Mouse (Mus musculus) liver, embryonic 12.5 days (tissue): ENCODE results near the gene Gbe1. TPM values are rescaled to one million over a fixed set of nuclear protein-coding genes. Genes with fewer than 3 reads are reported as not detected.

Experiments used
- ATAC-seq: fragments of 200-750 bp; cut with Nextera tagmentation; 2 replicates; pipeline ENCODE4 v1.8.0; 2017; ENCODE audit warnings: moderate number of reproducible peaks, mild to moderate bottlenecking, moderate library complexity
- H3K27ac ChIP-seq: fragments of 300-500 bp; sonication (generic); 2 replicates; pipeline ENCODE4 v1.5.1; 2016; ENCODE audit warnings: mild to moderate bottlenecking
- H3K27me3 ChIP-seq: fragments of 300-500 bp; sonication (generic); replicated peaks from 2 replicates; pipeline ENCODE4 v1.6.1; 2016; ENCODE audit warnings: mild to moderate bottlenecking, moderate library complexity
- H3K36me3 ChIP-seq: fragments of 300-500 bp; sonication (generic); 2 replicates; pipeline ENCODE4 v1.6.1; 2016; ENCODE audit warnings: mild to moderate bottlenecking, moderate library complexity
- H3K4me1 ChIP-seq: fragments of 300-500 bp; sonication (generic); 2 replicates; pipeline ENCODE4 v1.6.1; 2016
- H3K4me2 ChIP-seq: fragments of 300-500 bp; sonication (generic); 2 replicates; pipeline ENCODE4 v1.6.1; 2016; ENCODE audit warnings: mild to moderate bottlenecking, moderate library complexity
- H3K4me3 ChIP-seq: fragments of 300-500 bp; sonication (generic); 2 replicates; pipeline ENCODE4 v1.5.1; 2016; ENCODE audit warnings: mild to moderate bottlenecking, moderate library complexity
- H3K9ac ChIP-seq: fragments of 300-500 bp; sonication (generic); 2 replicates; pipeline ENCODE4 v1.6.1; 2016; ENCODE audit warnings: mild to moderate bottlenecking, moderate library complexity
- H3K9me3 ChIP-seq: fragments of 300-500 bp; sonication (generic); replicated peaks from 2 replicates; pipeline ENCODE4 v1.6.1; 2016; ENCODE audit warnings: mild to moderate bottlenecking, moderate library complexity
- WGBS: fragments of 180-500 bp; shearing (Covaris S2); methylation state at CpG from one replicate; pipeline ENCODE4 v1.1.7; 2016; ENCODE audit not compliant: insufficient replicate concordance; 5-methylcytosine and 5-hydroxymethylcytosine counted together
- polyA plus RNA-seq: library from polyadenylated mRNA; unstranded; fragments of >200 nt; fragmentation: Nextera tagmentation; extraction: Ambion mirVana; gene quantifications from 2 replicates; pipeline ENCODE4 v1.2.1, GENCODE M21; 2016

Gbe1 gene
- polyA plus RNA-seq = 7.5 and 8.3 TPM in 2 replicates

DNA sequence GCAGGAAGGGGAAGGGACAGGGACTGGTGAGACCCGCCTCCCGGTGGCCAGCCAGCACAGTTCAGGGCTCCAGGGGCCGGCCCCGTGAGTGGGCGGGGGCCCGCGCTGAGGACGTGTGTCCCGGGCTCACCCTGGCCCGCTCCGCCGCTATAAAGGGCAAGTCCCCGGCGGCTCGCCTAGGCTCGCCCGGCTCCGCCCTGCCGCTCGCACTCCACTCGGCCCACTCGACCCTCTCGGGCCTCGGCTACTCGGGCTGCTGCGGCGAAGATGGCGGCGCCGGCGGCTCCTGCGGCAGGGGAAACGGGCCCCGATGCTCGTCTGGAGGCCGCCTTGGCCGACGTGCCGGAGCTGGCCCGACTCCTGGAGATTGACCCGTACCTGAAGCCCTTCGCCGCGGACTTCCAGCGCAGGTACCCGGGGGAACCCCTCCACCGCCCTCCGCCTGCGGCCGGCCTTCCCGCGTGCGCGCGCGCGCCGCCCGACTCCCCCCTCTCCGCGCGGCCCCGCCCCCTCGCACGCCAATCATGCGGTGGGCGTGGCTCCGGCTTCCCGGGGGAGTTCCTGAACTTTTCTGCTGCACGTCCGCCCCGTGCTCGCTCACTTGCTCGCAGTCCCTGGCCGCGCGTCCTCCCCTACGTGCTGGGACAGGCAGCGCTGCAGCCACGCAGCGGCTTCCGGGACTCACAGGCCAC lies at the start of gene Gbe1:
Gene Gbe1, plus strand, starts transcription at position 64 of the 692 bp plus-strand sequence.
- H3K27ac ChIP-seq = peak within 1 kb of the TSS; percentile 80
- no peaks in the 10 kb centered on the region for H3K27me3 ChIP-seq
- H3K4me3 ChIP-seq = peak within 1 kb of the TSS; percentile 71
- under 1% methylated on average over 82 of the region's 82 CpGs for WGBS
- no peaks in the 10 kb centered on the region for H3K9me3 ChIP-seq
- H3K4me2 ChIP-seq = peak within 1 kb of the TSS; percentile 79
- H3K36me3 ChIP-seq = no peaks in the 10 kb centered on the region
- H3K4me1 ChIP-seq = peaks cover 11% of the 10 kb centered on the region; the same call in 1 of the 2 replicates
- H3K9ac ChIP-seq = peak within 1 kb of the TSS; percentile 79
- ATAC-seq = peak; percentile 95

DNA sequence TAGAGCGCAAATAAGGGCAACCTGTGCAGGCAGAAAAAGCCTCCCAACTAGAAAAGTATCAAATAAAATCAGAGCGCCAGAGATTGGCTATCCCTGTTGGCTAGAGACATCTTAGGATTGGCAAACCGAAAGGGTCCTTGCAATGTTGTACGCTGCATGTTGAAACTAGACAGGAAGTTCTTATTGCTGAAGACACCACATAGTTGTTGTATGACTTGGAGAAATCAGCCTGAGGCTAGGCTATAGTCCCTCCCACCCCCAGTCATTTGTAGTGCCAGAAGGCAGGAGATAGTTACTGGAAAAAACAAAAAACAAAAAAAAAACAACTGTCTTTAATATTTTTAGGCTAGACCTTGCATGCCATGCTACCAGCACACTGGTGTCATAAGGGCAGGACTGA lies 3.1 kb upstream of the Gbe1 start:
- Histone ChIP-seq H3K4me2 (no peak overlapping the region), H3K9ac (no peak overlapping the region), H3K4me1 (peaks cover 11% of the 10 kb centered on the region; the same call in 1 of the 2 replicates), H3K27me3 (no peaks in the 10 kb centered on the region), H3K36me3 (no peaks in the 10 kb centered on the region), H3K27ac (no peak overlapping the region), H3K4me3 (no peak overlapping the region), H3K9me3 (no peaks in the 10 kb centered on the region)
- 71% methylated on average over 4 of the region's 4 CpGs for WGBS
- ATAC-seq = no peak

DNA sequence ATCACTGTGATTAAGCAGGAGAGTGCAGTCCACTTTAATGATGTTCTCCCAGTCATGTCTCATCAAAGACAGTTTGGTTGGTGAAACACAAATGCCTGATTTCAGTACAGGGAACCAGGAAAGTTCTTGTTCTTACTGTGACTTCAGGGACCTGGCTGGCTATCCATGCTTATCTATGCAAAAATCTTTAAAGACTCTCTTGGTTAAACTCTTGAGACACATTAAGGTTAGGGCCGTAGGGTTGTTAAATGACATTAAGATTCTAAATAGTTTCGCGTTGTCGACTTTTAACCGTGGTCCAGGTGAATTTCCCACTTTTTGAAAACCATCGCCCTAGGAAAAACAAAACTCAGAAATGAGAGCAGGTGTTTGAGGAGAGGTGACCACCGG lies 258 bp upstream of the Gbe1 start:
- 2% methylated on average over 7 of the region's 7 CpGs for WGBS
- no peaks in the 10 kb centered on the region for H3K9me3 ChIP-seq
- no peaks in the 10 kb centered on the region for H3K36me3 ChIP-seq
- peak overlapping the region; percentile 79 for H3K9ac ChIP-seq
- H3K27ac ChIP-seq = peak overlapping the region; percentile 80
- peak overlapping the region; percentile 79 for H3K4me2 ChIP-seq
- ATAC-seq = no peak
- peaks cover 11% of the 10 kb centered on the region; the same call in 1 of the 2 replicates for H3K4me1 ChIP-seq
- H3K27me3 ChIP-seq = no peaks in the 10 kb centered on the region
- H3K4me3 ChIP-seq = peak overlapping the region; percentile 71

DNA sequence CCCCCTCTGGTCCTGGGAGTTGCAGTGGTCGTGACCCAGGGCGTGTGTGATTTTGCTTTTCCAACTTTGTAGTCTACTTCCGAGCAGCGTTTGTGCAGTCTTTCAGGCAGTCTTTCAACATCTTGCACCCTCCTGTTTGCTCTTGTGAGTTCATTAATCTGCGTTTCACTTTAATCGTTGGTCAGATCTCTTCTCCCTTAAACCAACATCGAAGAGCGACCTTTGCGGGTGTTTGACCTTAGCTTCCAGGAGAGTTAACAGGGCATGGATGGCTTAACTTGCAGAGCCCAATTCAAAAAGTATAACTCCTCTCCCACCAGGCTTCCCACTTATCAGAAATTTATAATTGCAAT lies 805 bp downstream of the Gbe1 start:
- H3K27ac ChIP-seq = peak overlapping the region; percentile 80
- ATAC-seq = peak; percentile 8; the same call in 1 of the 2 replicates
- H3K9me3 ChIP-seq = no peaks in the 10 kb centered on the region
- no peaks in the 10 kb centered on the region for H3K27me3 ChIP-seq
- H3K4me2 ChIP-seq = peak overlapping the region; percentile 79
- peak overlapping the region; percentile 71 for H3K4me3 ChIP-seq
- peaks cover 11% of the 10 kb centered on the region; the same call in 1 of the 2 replicates for H3K4me1 ChIP-seq
- H3K9ac ChIP-seq = peak overlapping the region; percentile 79
- WGBS = 0% methylated on average over 9 of the region's 9 CpGs
- no peaks in the 10 kb centered on the region for H3K36me3 ChIP-seq

DNA sequence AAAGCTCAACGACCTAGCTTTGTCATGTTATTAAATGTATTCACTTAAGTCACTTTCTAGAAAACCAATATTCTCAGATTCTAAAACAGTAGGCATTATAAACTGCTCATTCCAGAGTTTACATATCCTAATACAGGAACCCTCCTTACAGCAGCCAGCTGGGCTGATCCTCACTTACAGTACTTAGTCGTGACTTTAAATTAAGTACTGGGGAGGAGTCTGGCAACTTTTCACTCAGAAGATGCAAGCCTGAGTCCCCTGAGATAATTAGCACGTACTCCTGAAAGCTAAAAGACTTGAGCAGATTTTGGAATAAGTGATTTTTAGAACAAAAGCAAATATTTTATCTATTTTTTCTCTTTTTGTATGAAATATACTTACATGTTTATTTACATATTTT lies 1.5 kb downstream of the Gbe1 start:
- Histone ChIP-seq H3K9ac (no peak overlapping the region), H3K27me3 (no peaks in the 10 kb centered on the region), H3K27ac (no peak overlapping the region), H3K36me3 (no peaks in the 10 kb centered on the region), H3K9me3 (no peaks in the 10 kb centered on the region), H3K4me3 (no peak overlapping the region), H3K4me2 (peak overlapping the region; percentile 79; the same call in 1 of the 2 replicates), H3K4me1 (peaks cover 11% of the 10 kb centered on the region; the same call in 1 of the 2 replicates)
- no peak for ATAC-seq
- WGBS = 40% methylated on average over 3 of the region's 3 CpGs

DNA sequence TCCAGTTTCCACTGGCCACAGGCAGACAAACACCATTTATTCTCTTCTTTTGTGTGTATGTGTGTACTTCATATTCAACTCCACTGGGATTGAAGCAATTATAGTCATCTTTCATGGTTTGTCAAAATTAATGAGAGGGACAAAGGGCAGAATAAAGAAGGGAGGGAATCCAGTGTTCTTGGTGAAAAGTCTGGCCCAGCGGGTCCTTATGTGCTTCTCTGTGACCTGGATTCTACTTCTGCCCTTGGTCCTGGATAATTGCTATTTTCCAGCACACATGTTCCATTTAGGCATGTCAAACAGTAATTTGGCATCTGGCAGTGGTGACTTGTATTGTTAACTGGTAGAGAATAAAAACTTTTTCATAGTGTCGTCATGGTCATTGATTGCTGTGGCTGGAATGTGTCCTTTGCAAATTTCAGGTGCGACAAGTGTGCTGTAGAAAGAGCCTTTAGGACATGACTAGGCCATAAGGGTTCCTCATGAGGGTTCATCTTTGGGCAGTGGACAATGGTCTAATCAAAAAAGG lies 2.2 kb downstream of the Gbe1 start:
- Histone ChIP-seq H3K27me3 (no peaks in the 10 kb centered on the region), H3K36me3 (no peaks in the 10 kb centered on the region), H3K9ac (no peak overlapping the region), H3K27ac (no peak overlapping the region), H3K4me3 (no peak overlapping the region), H3K9me3 (no peaks in the 10 kb centered on the region), H3K4me1 (peaks cover 11% of the 10 kb centered on the region; the same call in 1 of the 2 replicates), H3K4me2 (no peak overlapping the region)
- ATAC-seq = no peak
- 87% methylated on average over 3 of the region's 3 CpGs for WGBS

DNA sequence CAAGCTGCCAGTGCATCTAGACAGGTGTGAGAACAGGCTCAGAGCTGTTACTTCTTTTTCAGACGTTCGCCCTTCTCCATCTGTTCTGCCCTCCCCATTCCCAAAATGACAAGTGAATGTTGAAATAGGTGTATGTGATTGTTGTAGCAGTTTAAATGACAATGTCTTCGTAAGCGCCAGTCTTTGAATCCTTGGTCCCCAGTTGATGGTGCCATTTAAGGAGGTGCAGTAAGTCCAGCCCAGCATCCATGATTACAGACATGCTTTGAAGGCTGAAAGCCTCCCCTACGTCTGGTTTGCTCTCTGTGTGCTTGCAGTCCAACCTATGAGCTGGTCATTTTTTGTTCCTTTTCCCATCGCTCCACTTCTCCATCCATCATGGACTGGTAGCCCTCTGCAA lies 5.6 kb downstream of the Gbe1 start:
- Histone ChIP-seq H3K9ac (no peak overlapping the region), H3K4me1 (no peaks in the 10 kb centered on the region), H3K27ac (no peak overlapping the region), H3K9me3 (no peaks in the 10 kb centered on the region), H3K4me3 (no peak overlapping the region), H3K36me3 (no peaks in the 10 kb centered on the region), H3K27me3 (no peaks in the 10 kb centered on the region), H3K4me2 (no peak overlapping the region)
- 77% methylated on average over 6 of the region's 6 CpGs for WGBS
- no peak for ATAC-seq

DNA sequence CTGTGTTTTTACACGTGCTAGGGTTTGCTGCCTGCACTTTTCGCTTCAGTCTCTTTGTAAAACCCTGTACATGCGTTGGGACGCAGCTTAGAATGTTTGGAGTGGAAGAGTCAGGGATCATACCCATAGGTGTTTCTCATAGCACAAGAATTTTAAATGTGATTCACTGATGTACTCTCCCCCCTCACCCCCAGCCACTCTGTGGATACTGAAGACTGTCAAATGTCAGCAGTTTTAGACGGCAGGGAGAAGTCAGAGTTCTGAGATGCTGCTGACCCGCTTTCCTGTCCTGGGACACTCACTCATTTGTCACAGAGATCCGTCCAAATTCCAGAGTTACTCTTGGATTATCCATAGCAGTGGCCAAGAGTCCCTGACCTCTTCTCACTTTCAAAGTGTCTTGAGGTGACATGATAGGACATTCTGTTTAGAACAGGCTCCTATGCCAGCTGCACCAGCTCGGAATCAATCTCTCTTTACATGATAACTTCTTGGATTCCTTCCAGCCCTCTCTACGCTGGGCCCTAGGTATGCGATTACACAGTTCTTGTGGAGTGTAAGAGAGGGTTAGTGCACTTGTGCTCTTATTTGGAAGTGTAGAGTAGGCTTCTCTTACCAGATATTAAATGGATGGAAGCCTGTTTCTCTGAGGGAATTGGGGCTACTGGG lies 7.0 kb downstream of the Gbe1 start:
- Histone ChIP-seq H3K9me3 (no peaks in the 10 kb centered on the region), H3K4me3 (no peak overlapping the region), H3K4me1 (no peaks in the 10 kb centered on the region), H3K27me3 (no peaks in the 10 kb centered on the region), H3K9ac (no peak overlapping the region), H3K4me2 (no peak overlapping the region), H3K27ac (no peak overlapping the region), H3K36me3 (no peaks in the 10 kb centered on the region)
- 63% methylated on average over 10 of the region's 10 CpGs for WGBS
- ATAC-seq = no peak

DNA sequence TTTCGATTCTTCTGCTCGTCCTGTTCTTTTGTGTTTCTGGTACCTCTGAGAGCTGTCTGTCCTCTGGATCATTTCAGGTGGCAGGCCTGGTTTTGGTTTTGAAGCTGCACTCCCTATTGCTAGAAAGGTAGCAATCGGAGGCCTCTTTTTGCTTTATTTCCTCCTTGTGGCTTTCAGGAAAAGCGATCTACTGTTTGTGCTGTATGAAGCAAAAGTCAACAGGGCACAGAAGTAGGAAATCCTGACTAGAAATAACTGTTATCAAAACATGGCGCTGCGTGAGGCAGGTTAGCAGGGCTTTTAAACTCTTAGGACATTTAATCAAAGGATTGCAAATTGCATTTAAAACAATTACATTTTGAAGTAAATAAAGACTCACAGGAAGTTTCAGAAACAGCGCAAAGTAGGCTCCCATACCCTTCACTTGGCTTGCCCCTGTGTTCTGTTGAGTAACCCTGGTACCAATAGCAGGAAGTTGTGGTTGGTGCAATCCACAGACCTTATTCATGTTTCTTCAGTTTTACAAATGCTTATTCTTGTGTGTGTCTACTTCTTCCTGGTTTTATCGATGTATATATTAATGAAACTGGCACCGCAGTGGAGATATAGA lies 12.7 kb downstream of the Gbe1 start:
- Histone ChIP-seq H3K27me3 (no peaks in the 10 kb centered on the region), H3K9me3 (no peaks in the 10 kb centered on the region), H3K4me3 (no peak overlapping the region), H3K36me3 (no peaks in the 10 kb centered on the region), H3K4me1 (no peaks in the 10 kb centered on the region), H3K27ac (no peak overlapping the region), H3K9ac (no peak overlapping the region), H3K4me2 (peak overlapping the region; percentile 14; the same call in 1 of the 2 replicates)
- no peak for ATAC-seq
- WGBS = 39% methylated on average over 9 of the region's 9 CpGs

DNA sequence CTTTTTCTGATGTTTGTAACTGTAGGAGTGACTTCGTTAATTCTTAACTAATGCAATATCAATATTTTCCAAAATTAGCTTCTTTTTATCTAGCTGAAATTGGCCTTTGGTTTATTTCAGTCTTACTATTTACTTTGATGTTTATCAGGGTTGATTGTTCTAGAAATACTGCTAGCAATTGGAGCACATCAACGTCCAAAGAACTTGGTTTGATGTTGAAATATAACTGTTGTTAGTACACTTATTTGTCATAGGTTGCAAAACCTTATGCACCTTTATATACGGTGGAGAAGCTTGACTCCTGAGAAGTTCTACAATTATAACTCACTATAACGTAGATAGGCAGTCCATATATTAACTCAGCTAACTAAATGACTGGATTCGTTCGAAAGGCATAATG lies 14.8 kb downstream of the Gbe1 start:
- Histone ChIP-seq H3K4me3 (no peak overlapping the region), H3K9me3 (no peaks in the 10 kb centered on the region), H3K4me1 (no peaks in the 10 kb centered on the region), H3K36me3 (no peaks in the 10 kb centered on the region), H3K27me3 (no peaks in the 10 kb centered on the region), H3K4me2 (no peak overlapping the region), H3K9ac (no peak overlapping the region), H3K27ac (no peak overlapping the region)
- 70% methylated on average over 6 of the region's 6 CpGs for WGBS
- no peak for ATAC-seq

DNA sequence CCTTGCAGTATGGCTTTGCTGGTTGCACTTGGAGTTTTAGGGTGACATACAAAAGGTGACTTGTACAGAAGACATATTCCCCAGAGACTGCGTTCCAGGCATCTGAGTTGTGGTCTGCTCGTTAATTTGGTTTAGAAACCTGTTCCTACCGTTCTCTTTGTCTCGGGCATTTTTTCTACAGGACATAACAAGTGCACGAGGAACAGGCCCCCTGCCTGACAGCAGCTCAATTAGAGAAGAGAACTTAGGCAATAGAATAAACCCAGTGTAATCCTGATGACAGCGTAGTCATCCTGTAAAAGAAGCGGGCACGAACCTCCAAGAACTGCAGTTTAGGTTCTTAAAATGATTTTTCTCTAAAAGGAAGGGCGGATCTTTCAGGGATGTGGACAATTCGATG lies 15.3 kb downstream of the Gbe1 start:
- Histone ChIP-seq H3K4me2 (no peak overlapping the region), H3K27me3 (no peaks in the 10 kb centered on the region), H3K4me3 (no peak overlapping the region), H3K9me3 (no peaks in the 10 kb centered on the region), H3K27ac (no peak overlapping the region), H3K9ac (no peak overlapping the region), H3K4me1 (no peaks in the 10 kb centered on the region), H3K36me3 (no peaks in the 10 kb centered on the region)
- WGBS = 69% methylated on average over 10 of the region's 10 CpGs
- no peak for ATAC-seq

DNA sequence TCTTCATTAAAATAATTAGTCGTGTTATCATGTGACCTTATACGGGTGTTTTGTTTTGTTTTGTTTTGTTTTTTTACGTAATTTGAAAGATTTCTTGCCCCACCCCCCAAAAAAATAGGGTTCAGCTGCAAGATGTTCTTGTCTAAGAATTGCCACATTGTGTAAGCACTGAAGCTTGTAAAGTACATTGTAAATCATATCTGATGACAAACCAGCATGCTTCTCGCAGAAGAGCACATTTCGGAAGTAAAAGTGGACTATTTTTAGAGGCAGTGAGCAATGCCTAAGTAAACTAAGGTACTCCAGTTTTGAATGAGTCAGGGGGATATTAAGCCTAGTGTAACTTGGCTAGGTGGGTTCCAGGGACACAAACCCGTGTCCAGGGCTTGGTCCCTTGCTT lies 15.7 kb downstream of the Gbe1 start:
- no peaks in the 10 kb centered on the region for H3K27me3 ChIP-seq
- H3K4me2 ChIP-seq = no peak overlapping the region
- H3K4me1 ChIP-seq = no peaks in the 10 kb centered on the region
- 62% methylated on average over 6 of the region's 6 CpGs for WGBS
- H3K4me3 ChIP-seq = no peak overlapping the region
- ATAC-seq = no peak
- H3K9me3 ChIP-seq = no peaks in the 10 kb centered on the region
- no peak overlapping the region for H3K9ac ChIP-seq
- H3K27ac ChIP-seq = no peak overlapping the region
- no peaks in the 10 kb centered on the region for H3K36me3 ChIP-seq
